Mouse (Mus musculus): ENCODE measurements around the gene Tex101.

GRCm38 (mm10) chr7:24708832-24709292 is 32.4 kb upstream of the Tex101 start, which contains the start of gene BC049730:
- TF ChIP-seq HCFC1 (IDR thresholded peaks at IDR 0.05; ENCODE audit: borderline replicate concordance, insufficient read depth, low read length) (no peak), ZNF384 (IDR thresholded peaks at IDR 0.05; ENCODE audit: low read depth, low read length) (no peak), CHD2 (IDR thresholded peaks at IDR 0.05; ENCODE audit: low read depth, low read length) (no peak)
